Mouse (Mus musculus) ES-E14 (cell line): Measurements from ENCODE around the gene St8sia1. TPM values are rescaled to one million over a fixed set of nuclear protein-coding genes. Genes with fewer than 3 reads are reported as not detected.

Experiments
- DNase-seq: peaks from one replicate; pipeline ENCODE4 v3.0.0-alpha.2; 2013; ENCODE audit warnings: low read depth, low spot score
- H3K27ac ChIP-seq: 2 replicates; pipeline ENCODE4 v1.5.1; 2012; ENCODE audit warnings: low read depth, mild to moderate bottlenecking, low read length, moderate library complexity, mixed read lengths; ENCODE audit not compliant: poor library complexity, insufficient read depth, severe bottlenecking
- H3K36me3 ChIP-seq: 2 replicates; pipeline ENCODE4 v1.6.1; 2012; ENCODE audit warnings: mild to moderate bottlenecking, low read length, moderate library complexity, mixed read lengths; ENCODE audit not compliant: control insufficient read depth, poor library complexity, insufficient read depth, severe bottlenecking
- H3K4me1 ChIP-seq, 2 experiments: fragments of 150-350 bp in 1 of 2; sonication (generic) in 1 of 2; 2 replicates each; pipeline ENCODE4 v1.6.1; 2012; ENCODE audit warnings: low read length in 2 of 2, mild to moderate bottlenecking in 1 of 2, mixed read lengths in 1 of 2; ENCODE audit not compliant: control insufficient read depth in 2 of 2, insufficient read depth in 2 of 2, poor library complexity in 1 of 2
- H3K4me3 ChIP-seq, 2 experiments: fragments of 150-350 bp in 1 of 2; sonication (generic) in 1 of 2; 2 replicates each; pipeline ENCODE4 v1.5.1; 2012; ENCODE audit warnings: low read length in 2 of 2, low read depth in 1 of 2, mild to moderate bottlenecking in 1 of 2, mixed read lengths in 1 of 2; ENCODE audit not compliant: insufficient read depth in 1 of 2, poor library complexity in 1 of 2, severe bottlenecking in 1 of 2
- H3K9ac ChIP-seq: 2 replicates; pipeline ENCODE4 v1.6.1; 2012; ENCODE audit warnings: low read depth, mild to moderate bottlenecking, low read length, mixed read lengths; ENCODE audit not compliant: poor library complexity, insufficient read depth, severe bottlenecking
- H3K9me3 ChIP-seq: fragments of 150-350 bp; sonication (generic); 2 replicates; pipeline ENCODE4 v1.6.1; 2012; ENCODE audit warnings: low read depth, mild to moderate bottlenecking, low read length; ENCODE audit not compliant: control insufficient read depth, insufficient read depth
- CHD2 ChIP-seq: IDR thresholded peaks from 2 replicates; pipeline ENCODE4 v1.6.1; 2014; ENCODE audit warnings: mild to moderate bottlenecking, low read depth, low read length, inconsistent platforms
- HCFC1 ChIP-seq: IDR thresholded peaks from 2 replicates; pipeline ENCODE4 v1.6.1; 2012; ENCODE audit warnings: low read length, inconsistent platforms, borderline replicate concordance; ENCODE audit not compliant: insufficient read depth
- MAFK ChIP-seq: IDR thresholded peaks from 2 replicates; pipeline ENCODE4 v1.6.1; 2014; ENCODE audit warnings: mild to moderate bottlenecking, low read depth, low read length, inconsistent platforms; ENCODE audit not compliant: insufficient read depth
- ZC3H11A ChIP-seq: IDR thresholded peaks from 2 replicates; pipeline ENCODE4 v1.6.1; 2012; ENCODE audit warnings: low read depth, mild to moderate bottlenecking, inconsistent platforms, low read length, borderline replicate concordance
- ZNF384 ChIP-seq: IDR thresholded peaks from 2 replicates; pipeline ENCODE4 v1.6.1; 2012; ENCODE audit warnings: low read depth, low read length, inconsistent platforms
- in situ Hi-C, 2 experiments: fragments of 600-800 bp; cut with MboI; formaldehyde crosslinking; loops; one replicate each; pipeline ENCODE4 v1.15.1; 2025; ENCODE audit warnings: low sequenced_read_pairs in 2 of 2, inconsistent platforms in 1 of 2; ENCODE audit not compliant: unreplicated experiment in 2 of 2
- total RNA-seq: library from RNA; depleted of rRNA; stranded (reverse); fragments of 300-350 nt; gene quantifications from 2 replicates; pipeline ENCODE4 v1.2.3, GENCODE M21; 2012

The St8sia1 gene
- total RNA-seq, 1 experiment, result 8.2 TPM

GRCm38 (mm10) chr6:142852419-142853377 lies 111.6 kb downstream of the St8sia1 start:
- Histone ChIP-seq H3K27ac (no peak overlapping the region), H3K9me3 (no peaks in the 10 kb centered on the region), H3K4me1 (peaks cover 2 to 4% of the 10 kb centered on the region in 2 experiments; a peak in 1 of 4 replicates), H3K36me3 (peaks cover 2% of the 10 kb centered on the region; the same call in 1 of the 2 replicates), H3K9ac (no peak overlapping the region), H3K4me3 (no peak overlapping the region)
- TF ChIP-seq ZNF384 (no peak), CHD2 (no peak)
- DNase-seq, result no peak
- in situ Hi-C loops, result no loop called here

- no peak for DNase-seq
- Histone ChIP-seq H3K9ac (no peak overlapping the region), H3K27ac (no peak overlapping the region), H3K4me1 (no peaks in the 10 kb centered on the region), H3K4me3 (no peak overlapping the region), H3K36me3 (peaks cover 2% of the 10 kb centered on the region; the same call in 1 of the 2 replicates), H3K9me3 (no peaks in the 10 kb centered on the region)
- no peak for TF ChIP-seq ZC3H11A
- TF ChIP-seq MAFK, result no peak
- TF ChIP-seq ZNF384, result no peak
- no peak for TF ChIP-seq HCFC1
- no peak for TF ChIP-seq CHD2
- in situ Hi-C loops, result no loop called here
These were observed 113.8 kb downstream of the St8sia1 start for GRCm38 (mm10) chr6:142850436-142850835.

GRCm38 (mm10) chr6:142849326-142849725 lies 114.9 kb downstream of the St8sia1 start:
- DNase-seq, result no peak
- H3K9ac ChIP-seq, result no peak overlapping the region
- H3K36me3 ChIP-seq, result peaks cover 2% of the 10 kb centered on the region; the same call in 1 of the 2 replicates
- no peaks in the 10 kb centered on the region for H3K9me3 ChIP-seq
- in situ Hi-C loops, result no loop called here
- H3K4me3 ChIP-seq, result no peak overlapping the region
- no peak overlapping the region for H3K27ac ChIP-seq
- TF ChIP-seq HCFC1, result no peak
- no peaks in the 10 kb centered on the region for H3K4me1 ChIP-seq

GRCm38 (mm10) chr6:142847914-142848674 lies 116.2 kb downstream of the St8sia1 start:
- in situ Hi-C loops, result no loop called here
- no peaks in the 10 kb centered on the region for H3K9me3 ChIP-seq
- DNase-seq, result no peak

More at GRCm38 (mm10) chr6:142847914-142848674, 116.2 kb downstream of the St8sia1 start:
- Histone ChIP-seq H3K36me3 (peaks cover 2% of the 10 kb centered on the region; the same call in 1 of the 2 replicates), H3K4me3 (no peak overlapping the region), H3K27ac (no peak overlapping the region), H3K4me1 (no peaks in the 10 kb centered on the region), H3K9ac (no peak overlapping the region)
- TF ChIP-seq ZNF384 (no peak), HCFC1 (no peak), ZC3H11A (no peak), CHD2 (no peak), MAFK (no peak)
